Mouse (Mus musculus) liver, embryonic 15.5 days (tissue): Measurements from ENCODE around the gene Olig1. TPM values are rescaled to one million over a fixed set of nuclear protein-coding genes. Genes with fewer than 3 reads are reported as not detected.
"Not testable (repeated sequence)": the region's sequence is repeated elsewhere in the genome, so short reads cannot be mapped to it uniquely, and the experiment has no call there.

ENCODE experiments used
- ATAC-seq: fragments of 200-750 bp; cut with Nextera tagmentation; 2 replicates; pipeline ENCODE4 v1.8.0; 2017; ENCODE audit warnings: moderate number of reproducible peaks, mild to moderate bottlenecking, moderate library complexity; ENCODE audit not compliant: insufficient read depth
- H3K27ac ChIP-seq: fragments of 300-500 bp; sonication (generic); replicated peaks from 2 replicates; pipeline ENCODE4 v1.5.1; 2015; ENCODE audit warnings: mild to moderate bottlenecking, inconsistent platforms
- H3K27me3 ChIP-seq: fragments of 300-500 bp; sonication (generic); 2 replicates; pipeline ENCODE4 v1.6.1; 2015; ENCODE audit warnings: mild to moderate bottlenecking, inconsistent platforms
- H3K36me3 ChIP-seq: fragments of 300-500 bp; sonication (generic); replicated peaks from 2 replicates; pipeline ENCODE4 v1.6.1; 2015; ENCODE audit warnings: moderate library complexity, mild to moderate bottlenecking, inconsistent platforms
- H3K4me1 ChIP-seq: fragments of 300-500 bp; sonication (generic); replicated peaks from 2 replicates; pipeline ENCODE4 v1.6.1; 2015; ENCODE audit warnings: inconsistent platforms
- H3K4me2 ChIP-seq: fragments of 300-500 bp; sonication (generic); 2 replicates; pipeline ENCODE4 v1.6.1; 2015; ENCODE audit warnings: moderate library complexity, mild to moderate bottlenecking, inconsistent platforms
- H3K4me3 ChIP-seq: fragments of 300-500 bp; sonication (generic); replicated peaks from 2 replicates; pipeline ENCODE4 v1.5.1; 2015; ENCODE audit warnings: mild to moderate bottlenecking, inconsistent platforms
- H3K9ac ChIP-seq: fragments of 300-500 bp; sonication (generic); 2 replicates; pipeline ENCODE4 v1.6.1; 2015; ENCODE audit warnings: moderate library complexity, mild to moderate bottlenecking, inconsistent platforms
- H3K9me3 ChIP-seq: fragments of 300-500 bp; sonication (generic); replicated peaks from 2 replicates; pipeline ENCODE4 v1.6.1; 2016; ENCODE audit warnings: inconsistent platforms
- WGBS: fragments of 180-500 bp; shearing (Covaris S2); methylation state at CpG from one replicate; pipeline ENCODE4 v1.1.7; 2015; ENCODE audit warnings: mixed read lengths; ENCODE audit not compliant: insufficient replicate concordance; 5-methylcytosine and 5-hydroxymethylcytosine counted together
- polyA plus RNA-seq: library from polyadenylated mRNA; unstranded; fragments of >200 nt; fragmentation: Nextera tagmentation; extraction: Ambion mirVana; gene quantifications from 2 replicates; pipeline ENCODE4 v1.2.1, GENCODE M21; 2015

The Olig1 gene
- polyA plus RNA-seq, 1 experiment from 2014 or later = 0.05 TPM

DNA sequence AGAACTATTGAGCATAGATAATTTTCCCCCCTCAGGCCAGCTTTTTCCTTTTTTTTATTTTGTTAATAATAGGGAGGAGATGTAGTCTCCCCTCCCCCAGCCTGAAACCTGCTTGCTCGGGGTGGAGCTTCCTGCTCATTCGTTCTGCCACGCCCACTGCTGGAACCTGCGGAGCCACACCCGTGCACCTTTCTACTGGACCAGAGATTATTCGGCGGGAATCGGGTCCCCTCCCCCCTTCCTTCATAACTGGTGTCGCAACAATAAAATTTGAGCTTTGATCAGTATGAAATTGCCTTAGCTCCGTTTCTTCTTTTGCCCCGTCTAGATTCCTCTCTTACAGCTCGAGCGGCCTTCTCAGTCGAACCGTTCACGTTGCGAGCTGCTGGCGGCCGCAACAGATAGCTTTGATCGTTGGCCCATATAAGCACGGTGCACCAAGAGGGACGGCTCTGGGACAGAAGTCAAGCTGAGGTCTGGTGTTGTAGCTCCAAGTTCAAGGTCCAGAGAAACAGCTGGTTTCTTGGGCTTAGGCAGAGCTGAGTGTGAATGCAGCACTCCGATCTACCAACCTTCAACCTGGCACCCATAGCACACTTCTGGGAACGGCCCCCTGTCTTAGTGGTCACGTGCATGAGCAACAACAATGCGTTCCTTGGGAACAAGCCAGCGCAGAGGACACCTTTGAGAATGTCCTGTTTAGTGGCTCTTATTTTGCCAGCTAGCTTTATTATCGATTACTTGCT is 14.0 kb upstream of the Olig1 start:
- not testable (repeated sequence) for H3K36me3 ChIP-seq, H3K9ac ChIP-seq, H3K4me3 ChIP-seq, H3K4me1 ChIP-seq, H3K27ac ChIP-seq, ATAC-seq, H3K4me2 ChIP-seq, H3K9me3 ChIP-seq
- 17% methylated on average over 24 of the region's 28 CpGs for WGBS
- H3K27me3 ChIP-seq = peaks cover 48% of the 10 kb centered on the region

DNA sequence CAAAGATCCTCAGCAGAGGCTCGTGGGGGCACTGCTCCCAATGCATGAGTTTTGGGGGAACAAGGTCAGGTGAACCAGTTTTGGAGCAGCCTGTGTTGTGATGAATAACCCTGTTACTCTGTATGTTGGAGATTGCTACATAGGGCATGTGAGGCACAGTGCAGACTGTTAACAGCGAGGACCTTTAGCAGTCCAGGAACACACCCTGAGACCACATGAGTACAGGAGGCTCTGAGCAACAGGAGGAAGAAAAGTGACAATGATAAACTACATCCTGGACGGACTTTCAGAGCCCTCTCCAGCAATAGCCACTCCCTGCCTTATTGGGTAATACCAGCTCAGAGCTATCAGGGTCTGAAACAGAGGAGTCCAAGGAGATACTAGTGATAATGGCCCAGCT is 10.6 kb upstream of the Olig1 start:
- 21% methylated on average over 3 of the region's 3 CpGs for WGBS
- Histone ChIP-seq H3K36me3 (no peaks in the 10 kb centered on the region), H3K4me1 (no peaks in the 10 kb centered on the region), H3K9me3 (no peaks in the 10 kb centered on the region), H3K27ac (no peak overlapping the region), H3K4me3 (no peak overlapping the region), H3K27me3 (peaks cover 73% of the 10 kb centered on the region), H3K4me2 (no peak overlapping the region), H3K9ac (no peak overlapping the region)
- no peak for ATAC-seq

DNA sequence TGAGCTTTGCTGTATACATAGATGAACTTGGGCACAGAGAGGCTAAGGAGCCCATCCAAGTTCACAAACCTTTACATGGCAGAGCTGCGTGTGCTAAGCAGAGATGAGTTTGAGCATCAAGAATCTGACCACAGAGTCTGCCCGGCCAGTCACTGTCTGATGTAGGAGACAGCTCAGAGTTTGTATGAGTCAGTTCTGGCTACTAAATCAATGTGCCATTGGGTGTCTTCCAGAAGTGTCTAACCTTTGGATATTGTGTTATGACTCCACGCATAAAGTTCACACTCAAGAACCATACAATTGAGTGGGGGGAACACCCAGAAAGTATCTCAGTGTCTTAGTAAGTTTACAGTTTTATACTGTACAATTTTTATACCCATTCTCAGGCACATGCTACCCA is 8.7 kb upstream of the Olig1 start:
- ATAC-seq = no peak
- 62% methylated on average over 3 of the region's 3 CpGs for WGBS
- H3K4me1 ChIP-seq = no peaks in the 10 kb centered on the region
- H3K9me3 ChIP-seq = no peaks in the 10 kb centered on the region
- no peaks in the 10 kb centered on the region for H3K36me3 ChIP-seq
- H3K9ac ChIP-seq = no peak overlapping the region
- no peak overlapping the region for H3K27ac ChIP-seq
- peaks cover 85% of the 10 kb centered on the region for H3K27me3 ChIP-seq
- no peak overlapping the region for H3K4me3 ChIP-seq
- H3K4me2 ChIP-seq = no peak overlapping the region

DNA sequence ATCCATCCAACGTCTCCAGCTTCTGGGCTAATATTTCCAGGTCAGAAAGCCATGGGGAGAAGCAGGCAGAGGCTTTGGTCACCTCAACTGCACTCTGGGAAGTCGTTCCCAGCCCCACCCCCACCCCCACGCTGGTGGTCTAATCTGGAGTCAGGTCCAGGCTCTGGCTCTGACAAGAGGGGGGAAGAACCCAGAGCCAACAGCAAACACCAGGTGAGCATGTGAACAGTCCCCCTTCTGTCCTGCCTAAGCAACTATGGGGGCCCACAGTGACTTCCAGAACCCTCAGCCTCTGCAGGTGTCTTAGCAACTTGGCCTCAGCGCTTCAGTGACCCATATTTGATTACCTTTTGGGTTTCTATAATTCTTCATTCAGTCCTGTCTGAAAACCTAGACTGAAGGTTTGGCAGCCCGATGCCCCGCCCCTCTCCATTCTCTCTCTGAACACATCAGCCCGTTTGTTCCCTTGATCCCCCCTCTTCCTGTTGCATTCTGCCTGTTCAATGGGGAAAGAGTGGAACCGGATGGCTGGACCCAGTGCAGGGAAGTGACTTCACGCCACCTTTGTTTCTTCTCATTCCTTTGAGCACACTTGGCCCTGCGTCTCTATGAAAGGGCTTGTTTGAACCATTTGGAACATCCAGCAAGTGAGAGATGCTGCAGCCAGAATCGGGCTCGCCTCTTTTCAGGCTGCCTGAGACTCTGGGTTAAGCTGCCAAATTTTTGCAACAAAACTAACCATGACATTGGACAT is 6.9 kb upstream of the Olig1 start:
- Histone ChIP-seq H3K36me3 (no peaks in the 10 kb centered on the region), H3K27ac (no peak overlapping the region), H3K4me3 (no peak overlapping the region), H3K4me1 (no peaks in the 10 kb centered on the region), H3K27me3 (peaks cover 85% of the 10 kb centered on the region), H3K9ac (no peak overlapping the region), H3K4me2 (no peak overlapping the region), H3K9me3 (no peaks in the 10 kb centered on the region)
- WGBS = 28% methylated on average over 12 of the region's 12 CpGs
- ATAC-seq = no peak

DNA sequence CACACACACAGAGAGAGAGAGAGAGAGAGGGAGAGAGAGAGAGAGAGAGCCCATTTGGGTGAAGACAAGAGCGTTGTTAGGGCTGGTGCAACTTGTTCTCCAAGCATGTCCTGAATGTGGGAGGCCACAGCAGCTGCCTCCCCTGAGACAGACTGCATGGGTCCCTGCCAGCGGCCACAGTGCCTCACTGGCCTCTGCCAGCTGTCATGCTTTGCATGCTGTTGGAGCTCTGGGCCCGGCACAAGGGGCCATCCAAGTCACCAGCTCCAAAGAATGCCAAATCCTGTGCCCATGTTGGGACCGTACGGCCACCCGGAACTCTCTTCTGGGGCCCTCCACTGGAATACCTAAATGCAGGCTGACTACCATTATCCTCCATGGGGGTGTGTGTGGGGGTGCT is 3.6 kb upstream of the Olig1 start:
- no peak overlapping the region for H3K9ac ChIP-seq
- no peak for ATAC-seq
- peaks cover 87% of the 10 kb centered on the region for H3K27me3 ChIP-seq
- no peak overlapping the region for H3K27ac ChIP-seq
- no peaks in the 10 kb centered on the region for H3K36me3 ChIP-seq
- H3K9me3 ChIP-seq = no peaks in the 10 kb centered on the region
- H3K4me1 ChIP-seq = 0 out of 2 replicates have a peak, but pooled peaks cover 8% of the 10 kb centered on the region
- 64% methylated on average over 6 of the region's 6 CpGs for WGBS
- no peak overlapping the region for H3K4me2 ChIP-seq
- H3K4me3 ChIP-seq = no peak overlapping the region

DNA sequence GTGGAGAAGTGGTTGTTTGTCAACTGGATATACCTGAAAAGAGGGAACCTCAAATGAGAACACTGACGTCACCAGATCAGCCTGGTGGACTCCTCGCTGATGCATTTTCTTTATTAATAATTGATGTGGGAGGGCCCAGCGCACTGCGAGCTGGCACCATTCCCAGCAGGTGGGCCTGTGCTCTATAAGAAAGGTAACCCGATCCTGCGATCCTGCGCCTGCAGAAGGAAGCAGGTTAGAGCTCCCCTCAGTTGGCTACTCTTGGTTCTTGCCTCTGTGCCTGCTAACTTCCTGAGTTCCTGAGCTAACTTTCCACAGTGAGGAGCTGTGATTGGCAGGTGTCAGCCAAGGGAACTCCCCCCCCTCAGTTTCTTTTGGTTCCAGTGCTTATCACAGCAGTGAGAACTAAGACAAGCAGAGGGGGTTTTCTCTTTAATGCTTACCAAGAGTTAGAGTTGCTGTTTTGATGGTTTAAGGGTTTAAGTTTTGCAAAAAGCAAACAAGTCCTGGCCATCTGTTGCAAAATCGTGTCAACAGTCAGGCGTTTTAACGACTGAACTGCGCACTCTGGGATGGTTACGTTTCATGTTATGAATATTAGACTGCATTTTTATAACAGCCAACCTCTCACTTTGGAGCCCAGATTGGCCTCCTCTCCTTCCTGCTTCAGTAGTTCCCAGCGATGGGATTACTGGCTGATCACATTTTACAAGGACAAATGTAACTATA is 684 bp upstream of the Olig1 start:
- H3K36me3 ChIP-seq = no peaks in the 10 kb centered on the region
- 0 out of 2 replicates have a peak, but pooled peaks have one; percentile 29 for ATAC-seq
- H3K4me2 ChIP-seq = peak overlapping the region; percentile 56
- H3K27me3 ChIP-seq = peaks cover 96% of the 10 kb centered on the region
- H3K4me1 ChIP-seq = 0 out of 2 replicates have a peak, but pooled peaks cover 8% of the 10 kb centered on the region
- H3K9ac ChIP-seq = no peak overlapping the region
- H3K4me3 ChIP-seq = no peak overlapping the region
- no peak overlapping the region for H3K27ac ChIP-seq
- WGBS = 12% methylated on average over 13 of the region's 13 CpGs
- H3K9me3 ChIP-seq = no peaks in the 10 kb centered on the region

DNA sequence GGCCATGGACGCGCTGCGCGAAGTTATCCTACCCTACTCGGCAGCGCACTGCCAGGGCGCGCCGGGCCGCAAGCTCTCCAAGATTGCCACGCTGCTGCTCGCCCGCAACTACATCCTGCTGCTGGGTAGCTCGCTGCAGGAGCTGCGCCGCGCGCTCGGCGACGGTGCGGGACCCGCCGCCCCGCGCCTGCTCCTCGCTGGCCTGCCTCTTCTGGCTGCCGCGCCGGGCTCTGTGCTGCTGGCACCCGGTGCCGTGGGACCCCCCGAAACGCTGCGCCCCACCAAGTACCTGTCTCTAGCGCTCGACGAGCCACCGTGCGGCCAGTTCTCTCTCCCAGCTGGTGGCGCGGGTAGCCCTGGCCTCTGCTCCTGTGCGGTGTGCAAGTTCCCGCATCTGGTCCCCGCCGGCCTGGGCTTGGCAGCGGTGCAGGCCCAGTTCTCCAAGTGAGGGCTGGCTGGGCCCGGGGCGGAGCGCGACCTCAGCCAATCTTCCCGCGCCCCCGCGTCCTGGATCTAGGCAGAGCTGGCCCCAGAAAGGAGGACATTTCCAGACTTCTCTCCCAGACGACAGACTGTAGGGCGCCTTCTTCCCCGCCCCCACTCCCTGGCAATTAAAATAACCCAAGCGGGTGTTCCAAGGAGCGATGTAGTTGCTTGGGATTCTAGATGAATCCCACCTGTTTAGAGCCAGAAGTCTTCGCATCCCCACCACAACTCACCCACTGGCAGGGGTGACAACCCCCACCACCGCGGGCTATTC is 820 bp downstream of the Olig1 start:
- ATAC-seq = no peak

DNA sequence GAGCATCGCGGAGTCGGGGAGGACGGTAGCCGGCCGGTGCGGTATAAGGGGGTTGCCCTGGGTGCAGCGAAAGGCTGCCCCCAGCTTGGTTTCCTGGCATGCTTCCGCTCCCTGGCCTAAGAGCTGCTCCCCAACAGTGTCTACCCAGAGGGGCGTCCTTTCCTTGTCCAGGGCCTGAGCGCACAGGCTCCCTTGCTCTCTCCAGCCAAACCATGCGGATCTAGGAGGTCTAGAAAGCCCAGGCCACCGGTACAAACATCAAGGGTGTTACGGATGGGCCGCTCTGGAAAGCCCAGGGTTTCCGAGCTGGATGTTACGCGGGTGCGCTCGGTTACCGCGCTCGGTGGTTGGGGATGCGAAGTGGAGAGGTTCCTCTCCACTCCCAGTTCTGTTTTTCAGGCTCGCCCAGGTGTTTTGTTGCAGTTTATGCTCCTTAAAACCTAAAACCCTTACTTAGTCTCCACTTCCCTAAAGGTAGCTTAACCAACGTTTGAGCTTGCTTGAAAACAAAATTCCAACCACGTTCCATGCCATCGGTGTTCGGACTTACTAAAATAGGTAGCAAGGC is 1.5 kb downstream of the Olig1 start:
- no peak overlapping the region for H3K27ac ChIP-seq
- no peaks in the 10 kb centered on the region for H3K9me3 ChIP-seq
- no peak overlapping the region for H3K4me2 ChIP-seq
- ATAC-seq = no peak
- H3K4me1 ChIP-seq = 0 out of 2 replicates have a peak, but pooled peaks cover 8% of the 10 kb centered on the region
- peaks cover 98% of the 10 kb centered on the region for H3K27me3 ChIP-seq
- H3K4me3 ChIP-seq = no peak overlapping the region
- no peaks in the 10 kb centered on the region for H3K36me3 ChIP-seq
- WGBS = 3% methylated on average over 29 of the region's 29 CpGs
- no peak overlapping the region for H3K9ac ChIP-seq

More for the DNA sequence above, 820 bp downstream of the Olig1 start:
- H3K9ac ChIP-seq = no peak overlapping the region
- no peak overlapping the region for H3K27ac ChIP-seq
- H3K4me1 ChIP-seq = 0 out of 2 replicates have a peak, but pooled peaks cover 8% of the 10 kb centered on the region
- WGBS = 1% methylated on average over 63 of the region's 63 CpGs
- peaks cover 100% of the 10 kb centered on the region for H3K27me3 ChIP-seq
- no peaks in the 10 kb centered on the region for H3K36me3 ChIP-seq
- H3K9me3 ChIP-seq = no peaks in the 10 kb centered on the region
- peak overlapping the region; percentile 56 for H3K4me2 ChIP-seq
- peak overlapping the region; percentile 36; the same call in 1 of the 2 replicates for H3K4me3 ChIP-seq

DNA sequence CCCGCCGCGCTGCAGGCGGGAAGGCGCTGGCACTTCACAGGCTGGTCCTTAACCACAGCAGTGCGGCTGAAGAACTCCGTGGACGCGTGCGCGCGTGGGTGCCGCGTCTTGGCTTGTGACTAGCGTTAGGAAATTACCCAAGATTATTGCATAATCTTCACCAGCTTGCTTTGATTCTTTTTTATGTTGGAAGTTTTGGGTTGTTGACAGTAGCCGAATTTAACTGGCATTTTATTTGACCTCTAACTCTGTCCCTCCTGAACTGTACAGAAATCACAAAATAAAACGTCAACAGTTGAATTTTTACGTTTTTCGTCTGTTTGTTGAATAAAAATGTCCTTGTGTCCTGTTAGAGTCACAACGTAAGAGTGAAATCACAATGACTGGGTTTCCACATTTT is 2.1 kb downstream of the Olig1 start:
- H3K36me3 ChIP-seq = no peaks in the 10 kb centered on the region
- H3K4me3 ChIP-seq = no peak overlapping the region
- no peak for ATAC-seq
- H3K4me1 ChIP-seq = 0 out of 2 replicates have a peak, but pooled peaks cover 8% of the 10 kb centered on the region
- H3K9me3 ChIP-seq = no peaks in the 10 kb centered on the region
- H3K27ac ChIP-seq = no peak overlapping the region
- WGBS = 3% methylated on average over 20 of the region's 20 CpGs
- no peak overlapping the region for H3K4me2 ChIP-seq
- H3K9ac ChIP-seq = no peak overlapping the region
- peaks cover 98% of the 10 kb centered on the region for H3K27me3 ChIP-seq

DNA sequence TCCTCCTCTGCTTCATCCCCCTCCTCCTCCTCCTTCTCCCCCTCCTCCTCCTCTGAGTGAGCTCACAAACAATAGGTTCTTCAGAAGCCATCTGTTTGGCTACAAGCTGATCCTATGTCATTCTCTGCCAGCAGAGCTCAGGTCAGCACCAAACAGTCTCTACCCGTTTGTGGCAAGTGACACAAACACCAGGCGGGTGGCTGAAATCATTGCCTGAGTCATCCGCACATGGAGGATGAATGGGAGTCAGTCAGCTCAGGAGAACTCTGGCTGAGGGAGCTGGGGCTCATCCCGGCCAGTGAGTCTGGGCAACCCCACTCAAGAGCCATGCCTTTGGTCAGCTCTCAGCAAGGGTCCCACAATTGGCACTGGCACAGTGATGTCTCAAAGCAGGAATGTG is 10.9 kb downstream of the Olig1 start:
- no peak for ATAC-seq
- Histone ChIP-seq H3K36me3 (no peaks in the 10 kb centered on the region), H3K9ac (no peak overlapping the region), H3K27ac (no peak overlapping the region), H3K4me3 (no peak overlapping the region), H3K4me1 (no peaks in the 10 kb centered on the region), H3K9me3 (no peaks in the 10 kb centered on the region), H3K4me2 (no peak overlapping the region), H3K27me3 (peaks cover 45% of the 10 kb centered on the region)
- 47% methylated on average over 4 of the region's 4 CpGs for WGBS
